Mouse (Mus musculus): ENCODE measurements around the gene Art3.

Art3 gene

DNA sequence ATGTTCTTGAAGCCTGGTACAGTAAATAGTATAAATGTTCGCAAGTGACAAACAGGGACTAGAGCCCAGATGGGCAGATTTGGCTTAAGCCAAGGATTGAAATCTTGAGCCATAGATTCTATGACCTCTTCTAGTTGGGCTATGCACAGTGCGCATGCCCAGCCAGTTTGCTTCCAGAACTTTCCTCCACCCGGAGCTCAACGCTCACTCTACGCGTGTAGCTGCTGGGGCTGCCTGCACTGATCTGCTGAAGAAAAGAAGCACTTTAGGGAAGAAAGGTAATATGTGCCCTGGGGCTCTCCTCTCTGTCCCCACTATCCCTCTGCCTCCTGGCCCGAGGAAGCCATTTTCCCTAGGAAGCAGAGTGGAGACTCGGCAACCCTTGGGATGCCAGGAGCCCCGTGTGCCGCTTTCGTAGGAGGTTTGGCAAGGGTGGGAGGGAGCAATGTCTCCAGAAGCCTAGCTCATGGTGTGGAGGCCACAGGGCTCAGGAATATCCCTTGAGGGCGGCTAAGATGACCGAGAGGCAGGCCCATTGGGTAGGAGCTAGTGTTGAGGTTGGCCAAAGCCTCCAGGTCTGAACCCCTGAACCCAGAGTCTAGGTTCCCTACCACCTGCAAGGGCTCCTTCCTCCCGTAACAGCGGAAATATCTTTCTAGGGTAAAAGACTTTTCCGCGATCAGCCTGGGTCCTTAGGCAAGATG, at the start of gene Art3:
TSS of gene Art3 (plus strand) at position 193 of the 704 bp plus-strand sequence.
- no peak for DNase-seq (ENCODE audit: low spot score in 2 of 2)

GRCm38 (mm10) chr5:92282571-92282970, 49.1 kb upstream of the Art3 start:
- no peak for DNase-seq (ENCODE audit: low spot score in 2 of 2)

DNA sequence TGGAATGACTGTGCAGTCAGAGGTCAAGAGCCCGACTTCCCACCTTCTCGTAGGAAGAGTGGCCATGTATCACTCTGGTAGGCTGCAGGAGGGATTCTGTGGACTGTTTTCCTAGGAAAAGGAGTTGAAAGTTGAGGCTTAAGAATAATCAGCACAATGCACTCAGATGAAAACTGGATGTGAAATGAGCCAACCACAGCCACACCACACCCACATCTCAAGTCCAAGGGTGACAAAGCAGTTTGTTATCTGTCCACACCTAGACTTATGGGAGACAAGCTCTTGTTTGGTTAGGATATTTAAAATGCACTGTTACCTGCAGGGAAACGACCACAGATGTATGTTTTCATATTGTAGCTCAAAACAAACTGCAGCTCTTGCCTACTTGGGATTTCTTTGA, 48.5 kb upstream of the Art3 start:
- no peak for DNase-seq (ENCODE audit: low spot score in 2 of 2)

DNA sequence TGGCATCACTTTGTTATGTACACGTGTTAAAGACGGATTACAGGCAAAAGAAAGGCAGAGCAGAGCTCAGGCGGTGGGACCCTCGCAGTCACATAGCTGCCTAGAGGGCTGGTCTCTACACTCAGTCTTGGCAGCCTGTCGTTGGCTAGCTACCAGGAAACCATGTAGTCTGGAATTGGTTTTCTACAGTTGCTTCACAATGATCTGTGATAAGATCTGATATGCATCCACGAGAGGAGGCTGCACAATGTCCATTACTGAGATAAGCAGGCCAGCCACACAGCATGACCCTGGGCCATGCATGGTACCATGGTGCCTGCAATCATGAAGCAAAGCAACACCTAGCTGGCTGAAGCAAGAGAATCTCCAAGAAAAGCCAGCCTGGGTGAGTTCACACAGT, 43.8 kb upstream of the Art3 start:
- DNase-seq (ENCODE audit: low spot score in 2 of 2): no peak

DNA sequence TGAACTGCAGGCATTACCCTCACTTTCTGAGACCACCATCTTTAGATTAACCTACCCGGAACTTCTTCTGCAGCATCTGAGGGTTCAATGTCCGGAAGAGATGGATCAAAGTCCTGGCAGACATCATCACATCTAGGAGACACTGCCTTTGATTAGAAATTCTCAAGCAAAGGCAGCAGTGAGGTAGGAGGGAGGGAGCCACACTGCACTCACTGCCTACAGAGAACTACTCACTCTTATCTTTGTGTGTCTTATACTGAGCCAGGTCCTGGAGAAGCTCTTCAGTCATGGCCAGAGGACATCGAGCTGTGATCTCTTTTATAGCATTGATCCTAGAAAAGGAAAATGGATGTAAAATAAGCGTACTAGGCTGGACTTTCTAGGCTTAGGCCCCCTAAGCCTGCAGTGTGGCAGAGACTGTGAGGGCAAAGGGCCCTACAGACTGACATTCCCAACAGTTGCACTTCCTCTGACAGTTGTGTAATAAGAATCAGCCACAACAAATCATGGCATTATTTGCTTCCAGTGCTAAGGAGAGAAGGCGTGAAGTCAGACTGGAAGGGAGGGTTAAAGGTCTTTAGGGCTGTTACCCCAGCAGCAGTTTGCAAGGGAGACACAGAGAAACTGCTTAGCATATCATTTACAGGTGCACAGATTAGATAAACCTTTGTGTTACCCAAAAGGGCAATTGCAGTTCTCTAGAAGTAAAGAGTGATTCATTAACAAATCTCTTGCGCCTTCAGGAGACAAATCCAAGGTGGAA, 39.8 kb upstream of the Art3 start:
- DNase-seq (ENCODE audit: low spot score in 2 of 2): no peak

- DNase-seq (ENCODE audit: low spot score in 2 of 2): no peak
Observed at GRCm38 (mm10) chr5:92294525-92294924, 37.1 kb upstream of the Art3 start.

GRCm38 (mm10) chr5:92302149-92302840, 29.3 kb upstream of the Art3 start:
- no peak for DNase-seq (ENCODE audit: low spot score in 2 of 2)

GRCm38 (mm10) chr5:92304291-92304690, 27.3 kb upstream of the Art3 start:
- no peak for DNase-seq (ENCODE audit: low spot score in 2 of 2)

DNA sequence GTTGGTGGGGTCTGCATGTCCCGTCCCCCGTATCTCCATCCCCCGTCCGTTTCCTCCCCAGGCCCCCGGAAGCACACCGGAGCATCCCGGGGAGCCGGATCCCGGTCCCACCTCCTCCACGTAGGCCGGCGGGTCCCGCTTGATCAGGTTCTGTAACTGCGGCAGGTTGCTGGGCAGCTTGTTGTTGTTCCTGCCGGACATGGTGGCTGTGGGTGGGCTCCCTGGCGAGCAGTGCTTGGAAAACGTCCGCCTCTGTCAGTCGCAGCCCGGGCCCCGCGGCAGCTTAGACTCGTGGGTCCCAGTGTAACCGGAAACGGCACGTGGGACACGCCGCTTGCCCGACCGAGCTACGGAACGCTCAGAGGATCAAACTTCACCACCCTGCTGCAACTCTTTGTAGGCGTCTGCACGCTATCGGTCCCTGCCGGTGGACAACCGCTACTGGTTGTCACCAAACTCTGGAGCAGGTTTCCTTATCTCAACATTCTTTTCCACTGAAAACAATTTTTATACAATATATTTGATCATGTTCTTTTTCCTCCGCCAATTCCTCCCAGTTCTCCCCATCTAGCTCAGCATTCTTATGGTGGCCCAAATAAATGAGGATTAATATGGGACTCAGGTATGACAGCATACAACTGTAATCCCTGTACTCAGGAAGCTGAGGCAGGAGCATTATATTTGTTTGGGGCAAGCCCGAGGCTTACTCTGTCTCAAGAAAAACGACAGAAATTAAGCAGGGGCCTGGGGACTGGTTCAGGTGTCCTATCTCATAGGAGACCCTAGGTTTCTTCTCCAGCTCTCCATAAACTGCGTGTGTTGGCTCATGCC, 21.7 kb upstream of the Art3 start, which contains the start of gene Sdad1:
TSS of gene Sdad1 (minus strand) at position 799 of the 831 bp plus-strand sequence.
- peak; percentile 71 to 84 for DNase-seq (ENCODE audit: low spot score in 2 of 2)

- peak; percentile 65 to 82 for DNase-seq (ENCODE audit: low spot score in 2 of 2)
Observed at GRCm38 (mm10) chr5:92312046-92312715, 19.4 kb upstream of the Art3 start.

- DNase-seq (ENCODE audit: low spot score in 2 of 2): no peak
Observed at GRCm38 (mm10) chr5:92313776-92314175, 17.9 kb upstream of the Art3 start.

DNA sequence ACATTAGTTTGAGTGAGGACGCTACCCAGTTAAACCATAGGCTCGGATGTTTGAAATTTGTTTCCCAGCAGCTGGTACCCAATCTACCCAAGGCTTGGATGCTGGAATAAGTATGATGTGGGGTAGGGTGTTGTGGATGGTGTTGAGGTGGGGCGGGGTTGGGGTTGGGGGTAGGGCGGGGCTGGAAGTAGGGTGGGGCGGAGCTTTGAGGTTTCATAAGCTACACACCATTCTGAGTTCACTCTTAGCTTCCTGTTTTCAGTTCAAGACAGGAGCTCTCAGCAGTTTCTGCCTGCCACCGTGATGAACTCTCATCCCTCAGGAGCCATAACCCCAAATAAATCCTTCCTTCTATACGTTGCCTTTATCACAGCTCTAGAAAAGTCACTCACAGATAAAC, 13.5 kb upstream of the Art3 start:
- no peak for DNase-seq (ENCODE audit: low spot score in 2 of 2)

DNA sequence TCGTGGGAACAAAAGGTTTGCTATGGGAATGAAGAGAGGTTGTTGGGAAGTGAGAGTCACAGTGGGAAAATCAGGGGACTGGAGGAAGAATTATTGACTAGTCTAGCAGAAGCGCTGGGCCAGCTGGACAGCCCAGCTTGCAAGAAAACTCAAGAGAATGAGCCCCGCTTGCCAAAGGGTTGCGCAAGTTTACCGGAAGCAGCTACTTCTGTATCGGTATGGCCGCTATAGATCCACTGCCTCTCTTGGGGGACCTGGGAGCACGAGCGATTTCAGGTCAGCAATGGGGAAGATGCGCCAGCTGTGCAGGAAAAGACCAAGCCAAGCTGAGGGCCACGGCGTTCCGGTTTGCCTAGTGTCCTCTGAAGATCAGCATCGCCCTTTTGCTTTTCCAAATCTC, 13.0 kb upstream of the Art3 start:
- no peak for DNase-seq (ENCODE audit: low spot score in 2 of 2)

DNA sequence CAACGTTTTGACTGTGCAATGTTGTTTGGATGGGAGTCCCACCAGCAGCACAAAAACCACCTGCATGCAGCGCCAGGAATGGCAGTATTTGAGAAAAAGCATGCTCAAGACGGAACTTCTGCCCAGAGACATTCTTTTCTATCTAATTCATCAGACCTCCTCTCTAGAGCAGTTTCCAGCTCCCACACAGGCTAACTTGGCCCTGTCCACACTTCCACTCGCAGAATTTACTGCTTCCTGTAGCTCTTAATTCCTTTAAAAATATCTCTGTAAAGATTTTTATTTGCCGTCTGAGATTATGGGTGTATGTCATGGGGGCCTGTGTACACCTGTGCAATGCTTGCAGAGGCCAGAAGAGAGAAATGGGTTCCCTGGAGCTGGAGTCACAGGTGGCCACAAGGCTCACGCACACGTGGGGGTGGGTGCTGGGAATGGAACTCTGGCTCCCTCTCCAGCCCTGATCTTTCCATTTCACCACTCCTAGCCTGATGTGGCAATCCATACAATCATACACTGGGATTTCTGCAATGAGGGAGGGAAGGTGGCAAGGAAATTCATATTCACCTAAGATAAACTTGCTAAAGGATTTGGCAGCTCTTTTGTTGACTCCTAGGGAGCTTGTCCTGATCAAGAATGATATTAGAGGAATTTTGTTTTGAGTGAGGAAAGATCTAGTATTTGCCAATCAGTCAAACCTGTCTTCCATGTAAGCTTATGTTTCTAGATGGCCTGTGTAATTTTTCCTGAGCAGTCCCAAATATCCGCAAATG, 9.8 kb upstream of the Art3 start:
- no peak for DNase-seq (ENCODE audit: low spot score in 2 of 2)

DNA sequence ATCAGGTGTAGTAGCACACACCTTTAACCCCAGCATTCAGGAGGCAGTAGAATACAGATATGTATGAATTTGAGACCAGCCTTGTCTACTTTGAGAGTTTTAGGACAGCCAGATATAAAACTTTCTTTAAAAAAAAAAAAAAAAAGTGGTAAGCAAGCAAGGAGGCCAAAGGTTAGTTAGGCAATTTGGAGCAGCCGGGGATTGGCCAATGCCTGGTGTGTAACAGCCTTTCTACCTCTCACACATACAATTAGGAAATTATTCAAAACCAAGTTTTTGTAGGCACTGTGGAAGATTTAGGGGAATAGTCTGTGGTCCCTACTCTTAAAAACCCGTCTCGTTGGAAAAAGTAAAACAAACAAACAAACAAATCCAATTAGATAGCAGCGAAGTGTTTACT, 9.0 kb upstream of the Art3 start:
- DNase-seq (ENCODE audit: low spot score in 2 of 2): no peak

DNA sequence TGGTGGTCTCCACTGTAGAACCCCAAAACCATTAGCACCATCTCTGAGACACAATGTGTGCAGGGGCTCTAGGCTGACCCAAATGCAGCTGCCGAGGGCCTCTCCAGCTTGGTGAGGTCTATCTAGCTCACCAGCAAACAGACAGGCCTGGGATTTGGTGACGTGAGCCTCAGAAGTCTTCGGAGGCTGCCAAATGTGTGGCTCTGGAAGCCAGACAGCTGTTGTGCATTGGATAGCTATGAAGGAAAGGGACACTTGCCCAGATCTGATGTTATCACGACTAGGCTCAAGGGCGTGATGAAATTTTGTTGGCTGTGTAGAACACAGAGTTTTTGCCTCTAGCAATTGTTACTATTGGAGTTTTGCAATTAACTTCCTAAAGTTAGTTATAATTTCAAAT, 8.4 kb upstream of the Art3 start:
- no peak for DNase-seq (ENCODE audit: low spot score in 2 of 2)

DNA sequence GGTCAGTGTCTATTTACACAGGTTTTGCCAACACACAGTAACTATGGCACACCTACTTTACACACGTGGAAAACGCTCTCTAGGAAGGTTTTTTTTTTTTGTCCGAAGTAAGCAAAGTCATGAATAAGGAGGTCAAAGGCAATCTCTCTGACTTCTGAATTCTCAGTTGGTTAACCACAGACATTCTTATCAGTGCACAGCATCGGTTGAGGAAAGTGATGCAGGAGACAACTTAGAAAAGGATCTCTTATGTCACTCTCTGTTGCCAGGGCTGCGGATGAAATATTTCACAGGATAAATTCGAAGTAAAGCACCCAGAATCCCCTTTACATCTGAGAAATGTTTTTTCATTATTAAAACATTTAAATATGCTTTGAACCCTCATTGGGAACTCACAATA, 4.3 kb upstream of the Art3 start:
- no peak for DNase-seq (ENCODE audit: low spot score in 2 of 2)

GRCm38 (mm10) chr5:92327929-92328328, 3.7 kb upstream of the Art3 start, which contains the start of gene Cxcl9:
Gene Cxcl9 (minus strand): TSS chr5:92328079.
- DNase-seq (ENCODE audit: low spot score in 2 of 2): no peak

DNA sequence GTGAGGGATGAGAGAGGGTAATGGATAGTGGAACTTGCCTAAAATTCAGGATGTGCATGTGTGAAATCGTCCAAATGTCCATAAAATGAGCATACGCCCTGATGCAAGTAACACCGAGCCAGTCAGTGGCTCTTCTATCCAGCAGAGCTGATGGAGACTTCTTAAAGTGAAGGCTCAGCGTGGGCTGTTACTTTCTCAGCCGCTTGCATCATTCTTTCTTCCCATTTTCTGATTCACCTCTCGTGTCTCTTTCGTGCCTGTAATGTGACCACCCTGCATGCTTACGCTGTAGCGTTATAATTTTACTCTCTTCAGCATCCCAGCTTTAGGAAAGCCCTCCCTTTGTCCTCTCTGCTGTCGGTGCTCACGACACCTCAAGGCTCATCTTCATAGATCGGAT, 505 bp upstream of the Art3 start:
- no peak for DNase-seq (ENCODE audit: low spot score in 2 of 2)

- no peak for DNase-seq (ENCODE audit: low spot score in 2 of 2)
Observed at GRCm38 (mm10) chr5:92332359-92332840, 773 bp downstream of the Art3 start.
